Mouse (Mus musculus) forebrain, embryonic 16.5 days (tissue): ENCODE results near the gene Zscan26. TPM values are rescaled to one million over a fixed set of nuclear protein-coding genes. Genes with fewer than 3 reads are reported as not detected.
"Not testable (repeated sequence)": the region's sequence is repeated elsewhere in the genome, so short reads cannot be mapped to it uniquely, and the experiment has no call there.

ENCODE experiments used
- ATAC-seq: fragments of 200-750 bp; cut with Nextera tagmentation; 2 replicates; pipeline ENCODE4 v1.8.0; 2017; ENCODE audit warnings: mild to moderate bottlenecking, moderate library complexity
- H3K27ac ChIP-seq: fragments of 300-500 bp; sonication (generic); 2 replicates; pipeline ENCODE4 v1.5.1; 2014; ENCODE audit warnings: low read length, control low read depth
- H3K27me3 ChIP-seq: fragments of 300-500 bp; sonication (generic); replicated peaks from 2 replicates; pipeline ENCODE4 v1.6.1; 2014; ENCODE audit warnings: low read length; ENCODE audit not compliant: control insufficient read depth, insufficient read depth
- H3K36me3 ChIP-seq: fragments of 300-500 bp; sonication (generic); 2 replicates; pipeline ENCODE4 v1.6.1; 2014; ENCODE audit not compliant: control insufficient read depth, insufficient read depth
- H3K4me1 ChIP-seq: fragments of 300-500 bp; sonication (generic); replicated peaks from 2 replicates; pipeline ENCODE4 v1.6.1; 2014; ENCODE audit warnings: low read length; ENCODE audit not compliant: control insufficient read depth, insufficient read depth
- H3K4me2 ChIP-seq: fragments of 300-500 bp; sonication (generic); 2 replicates; pipeline ENCODE4 v1.6.1; 2014; ENCODE audit warnings: mild to moderate bottlenecking, low read length, control low read depth
- H3K4me3 ChIP-seq: fragments of 300-500 bp; sonication (generic); replicated peaks from 2 replicates; pipeline ENCODE4 v1.5.1; 2014; ENCODE audit warnings: mild to moderate bottlenecking, low read length, control low read depth
- H3K9ac ChIP-seq: fragments of 300-500 bp; sonication (generic); replicated peaks from 2 replicates; pipeline ENCODE4 v1.6.1; 2014; ENCODE audit warnings: low read depth, low read length, control low read depth
- H3K9me3 ChIP-seq: fragments of 300-500 bp; sonication (generic); 2 replicates; pipeline ENCODE4 v1.6.1; 2016; ENCODE audit warnings: low read length; ENCODE audit not compliant: control insufficient read depth
- WGBS: fragments of 180-500 bp; shearing (Covaris S2); extraction: QIAGEN DNeasy Blood & Tissue Kit; methylation state at CpG from one replicate; pipeline ENCODE4 v1.1.7; 2014; 5-methylcytosine and 5-hydroxymethylcytosine counted together
- polyA plus RNA-seq: library from polyadenylated mRNA; unstranded; fragments of >200 nt; fragmentation: Nextera tagmentation; extraction: Ambion mirVana; gene quantifications from 2 replicates; pipeline ENCODE4 v1.2.1, GENCODE M21; 2015

The Zscan26 gene
- polyA plus RNA-seq, result 16.2 and 22.1 TPM in 2 replicates

- Histone ChIP-seq H3K4me3 (peak within 1 kb of the TSS; percentile 58), H3K9ac (peak within 1 kb of the TSS; percentile 62), H3K36me3 (no peaks in the 10 kb centered on the region), H3K9me3 (no peaks in the 10 kb centered on the region), H3K4me2 (peak within 1 kb of the TSS; percentile 59), H3K27me3 (no peaks in the 10 kb centered on the region), H3K4me1 (peaks cover 12% of the 10 kb centered on the region), H3K27ac (peak within 1 kb of the TSS; percentile 48)
- under 1% methylated on average over 23 of the region's 23 CpGs for WGBS
- peak; percentile 95 for ATAC-seq
Measured at GRCm38 (mm10) chr13:21453449-21453848, at the start of gene Zscan26. TSS of gene Zscan26 (minus strand) at chr13:21453730.

GRCm38 (mm10) chr13:21502296-21502695 lies 48.8 kb upstream of the Zscan26 start:
- Histone ChIP-seq H3K36me3 (no peaks in the 10 kb centered on the region), H3K27me3 (no peaks in the 10 kb centered on the region), H3K4me3 (no peak overlapping the region), H3K9me3 (no peaks in the 10 kb centered on the region), H3K9ac (no peak overlapping the region), H3K4me1 (peaks cover 4% of the 10 kb centered on the region), H3K27ac (no peak overlapping the region), H3K4me2 (no peak overlapping the region)
- no peak for ATAC-seq
- 92% methylated on average over 5 of the region's 5 CpGs for WGBS

DNA sequence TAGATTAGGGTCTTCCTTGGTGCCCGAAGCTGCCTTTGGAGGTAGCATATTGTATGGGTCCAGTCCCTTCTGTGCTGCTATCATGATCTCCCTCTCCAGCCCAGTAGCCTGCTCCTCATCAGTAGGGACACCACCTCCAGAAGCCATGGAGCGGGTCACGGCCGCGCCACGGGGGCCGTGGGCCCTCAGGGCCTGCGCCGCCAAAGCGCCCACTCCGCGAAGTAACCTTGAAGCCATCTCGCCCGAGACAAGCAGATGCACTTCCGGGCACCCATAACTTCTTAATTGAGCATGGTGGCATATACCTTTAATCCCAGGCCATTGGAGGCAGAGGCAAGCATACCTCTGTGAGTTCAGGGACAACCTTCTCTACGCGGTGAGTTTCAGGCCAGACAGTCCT lies 47.7 kb upstream of the Zscan26 start, which contains the start of gene Gm11273:
TSS of gene Gm11273 (minus strand) at position 237 of the 400 bp plus-strand sequence.
- not testable (repeated sequence) for H3K9me3 ChIP-seq, H3K36me3 ChIP-seq, H3K4me2 ChIP-seq, H3K4me1 ChIP-seq, H3K27me3 ChIP-seq, H3K4me3 ChIP-seq, H3K9ac ChIP-seq, H3K27ac ChIP-seq, ATAC-seq
- WGBS, result 96% methylated on average over 17 of the region's 17 CpGs

DNA sequence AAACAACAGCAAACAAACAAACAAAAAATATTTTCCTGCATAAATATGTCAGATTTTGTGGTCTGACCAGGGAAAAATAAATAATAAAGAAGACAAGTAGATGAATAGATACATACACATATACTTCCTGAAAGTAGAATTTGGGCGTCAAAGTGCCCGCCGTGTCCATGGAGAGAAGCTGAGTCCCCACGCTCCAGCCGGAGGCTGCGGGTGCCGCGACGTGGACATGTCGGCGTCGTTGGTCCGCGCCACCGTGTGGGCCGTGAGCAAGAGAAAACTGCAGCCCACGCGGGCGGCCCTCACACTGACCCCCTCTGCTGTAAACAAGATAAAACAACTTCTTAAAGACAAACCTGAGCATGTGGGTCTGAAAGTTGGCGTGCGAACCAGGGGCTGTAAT lies 41.5 kb upstream of the Zscan26 start, which contains the start of gene AK157302:
TSS of gene AK157302 (plus strand) at position 144 of the 400 bp plus-strand sequence.
- Histone ChIP-seq H3K4me3 (no peak within 1 kb of the TSS), H3K4me2 (no peak within 1 kb of the TSS), H3K27me3 (no peaks in the 10 kb centered on the region), H3K9ac (no peak within 1 kb of the TSS), H3K27ac (no peak within 1 kb of the TSS), H3K36me3 (no peaks in the 10 kb centered on the region), H3K9me3 (no peaks in the 10 kb centered on the region), H3K4me1 (no peaks in the 10 kb centered on the region)
- no peak for ATAC-seq
- 95% methylated on average over 21 of the region's 21 CpGs for WGBS

DNA sequence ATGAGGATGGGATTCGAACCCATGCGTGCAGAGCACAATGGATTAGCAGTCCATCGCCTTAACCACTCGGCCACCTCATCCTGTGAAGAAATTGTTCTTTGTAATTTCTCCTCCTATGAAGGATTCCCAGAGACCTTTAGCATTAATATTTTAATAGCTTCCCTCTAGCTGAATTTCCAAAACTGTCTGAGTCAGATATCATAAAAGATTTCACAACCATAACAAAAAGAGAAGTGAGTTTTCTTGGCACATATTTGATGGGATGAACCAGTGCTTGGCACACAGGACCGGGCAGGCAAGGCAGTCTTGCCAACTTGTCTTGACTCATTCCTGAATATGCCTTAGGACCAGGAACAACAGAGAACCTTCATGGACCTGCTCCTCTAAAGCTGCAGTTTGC lies 39.3 kb upstream of the Zscan26 start:
- H3K4me3 ChIP-seq, result no peak overlapping the region
- H3K36me3 ChIP-seq, result no peaks in the 10 kb centered on the region
- no peaks in the 10 kb centered on the region for H3K27me3 ChIP-seq
- H3K27ac ChIP-seq, result no peak overlapping the region
- H3K4me2 ChIP-seq, result no peak overlapping the region
- ATAC-seq, result no peak
- H3K9me3 ChIP-seq, result no peaks in the 10 kb centered on the region
- 94% methylated on average over 5 of the region's 5 CpGs for WGBS
- no peak overlapping the region for H3K9ac ChIP-seq
- H3K4me1 ChIP-seq, result no peaks in the 10 kb centered on the region

DNA sequence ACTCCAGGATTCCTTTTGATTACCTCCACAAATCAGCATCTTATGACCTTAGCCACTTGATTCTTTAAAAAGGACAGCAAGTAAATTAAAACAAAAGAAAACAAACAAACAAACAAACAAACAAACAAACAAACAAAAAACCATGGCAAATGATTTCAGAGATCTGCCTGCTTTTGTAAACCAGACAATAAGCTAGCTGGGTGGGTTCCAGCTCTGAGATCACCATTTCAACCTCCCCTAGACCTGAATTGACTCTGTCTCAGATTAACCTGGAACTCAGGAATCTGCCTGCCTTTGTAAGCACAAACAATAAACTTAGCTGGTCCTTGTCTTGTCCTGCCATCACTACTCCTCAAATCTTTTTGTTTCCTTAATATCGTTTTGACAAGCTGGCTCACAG lies 33.4 kb upstream of the Zscan26 start:
- H3K9ac ChIP-seq, result no peak overlapping the region
- no peak overlapping the region for H3K4me3 ChIP-seq
- H3K4me1 ChIP-seq, result 0 out of 2 replicates have a peak, but pooled peaks cover 3% of the 10 kb centered on the region
- ATAC-seq, result no peak
- H3K36me3 ChIP-seq, result peaks cover 10% of the 10 kb centered on the region
- H3K27ac ChIP-seq, result no peak overlapping the region
- no peaks in the 10 kb centered on the region for H3K27me3 ChIP-seq
- WGBS, result 94% methylated on average over 1 of the region's 1 CpGs
- H3K4me2 ChIP-seq, result no peak overlapping the region
- H3K9me3 ChIP-seq, result no peaks in the 10 kb centered on the region

DNA sequence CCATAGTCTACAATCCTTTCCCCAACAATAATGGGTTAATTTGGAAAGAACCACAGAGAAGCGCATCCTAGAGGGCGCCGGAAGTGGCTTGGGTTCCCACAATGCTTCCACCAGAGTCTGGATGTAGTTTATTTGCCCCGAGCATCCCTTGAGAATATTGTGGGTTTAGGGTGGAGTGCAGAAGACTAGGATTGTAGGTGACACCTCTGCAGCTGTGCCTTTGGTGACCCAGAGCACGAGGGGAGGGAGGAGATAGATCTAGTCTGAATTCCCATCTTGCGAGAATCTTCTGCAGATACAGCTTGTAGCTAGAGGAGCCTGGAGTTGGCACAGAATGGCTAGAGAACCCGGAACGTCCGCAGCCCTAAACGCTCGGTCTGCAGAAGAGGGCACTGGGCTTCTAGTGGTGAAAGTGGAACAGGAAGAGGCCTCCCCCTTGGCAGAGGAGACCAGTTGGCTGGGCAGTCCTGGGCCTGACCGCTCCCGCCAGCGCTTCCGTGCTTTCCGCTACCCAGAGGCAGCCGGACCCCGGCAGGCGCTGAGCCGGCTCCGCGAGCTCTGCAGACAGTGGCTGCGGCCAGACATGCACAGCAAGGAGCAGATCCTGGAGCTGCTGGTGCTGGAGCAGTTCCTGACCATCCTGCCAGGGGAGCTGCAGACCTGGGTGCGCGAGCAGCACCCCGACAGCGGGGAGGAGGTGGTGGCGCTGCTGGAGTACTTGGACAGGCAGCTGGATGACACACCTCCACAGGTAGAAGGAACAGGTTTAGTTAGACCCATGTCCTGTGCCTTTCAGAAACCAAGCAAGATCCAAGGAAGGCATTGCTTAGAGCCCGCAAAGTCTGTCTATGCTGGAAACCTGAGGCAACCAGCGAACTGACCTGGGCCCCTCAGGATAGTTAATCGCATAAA lies 25.5 kb upstream of the Zscan26 start, which contains the start of the genes Zkscan4 and Gm10065:
TSS of gene Zkscan4 (plus strand) at position 149 of the 912 bp plus-strand sequence.
TSS of gene Gm10065 (minus strand) at position 683 of the 912 bp plus-strand sequence.
- peak within 1 kb of the TSS; percentile 59 for H3K4me2 ChIP-seq
- peak within 1 kb of the TSS; percentile 77 for H3K9ac ChIP-seq
- H3K9me3 ChIP-seq, H3K36me3 ChIP-seq, H3K27me3 ChIP-seq: not testable (repeated sequence)
- peak within 1 kb of the TSS; percentile 85 for H3K27ac ChIP-seq
- H3K4me1 ChIP-seq, result peaks cover 12% of the 10 kb centered on the region
- 2% methylated on average over 31 of the region's 31 CpGs for WGBS
- peak; percentile 95 for ATAC-seq
- peak within 1 kb of the TSS; percentile 81 for H3K4me3 ChIP-seq

DNA sequence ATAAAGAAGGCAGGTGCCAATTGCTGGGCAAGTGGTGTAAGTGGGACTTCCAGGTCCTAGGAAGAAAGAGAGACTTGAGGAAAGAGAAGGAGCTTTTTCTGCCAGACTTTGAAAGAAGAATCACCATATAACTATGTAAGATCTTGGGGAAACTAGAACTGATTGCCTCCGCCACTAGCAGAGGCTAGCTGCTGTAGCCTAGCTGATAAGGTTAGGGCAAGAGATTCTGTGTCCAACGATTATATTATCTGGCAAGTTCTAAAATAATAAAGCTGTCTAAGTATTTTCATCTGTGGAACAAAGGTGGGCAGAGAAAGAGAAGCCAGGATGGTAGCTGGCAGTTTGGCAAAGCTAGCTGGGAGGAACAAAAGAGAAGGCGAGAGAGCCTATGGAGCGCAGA lies 18.9 kb upstream of the Zscan26 start:
- ATAC-seq, result no peak

DNA sequence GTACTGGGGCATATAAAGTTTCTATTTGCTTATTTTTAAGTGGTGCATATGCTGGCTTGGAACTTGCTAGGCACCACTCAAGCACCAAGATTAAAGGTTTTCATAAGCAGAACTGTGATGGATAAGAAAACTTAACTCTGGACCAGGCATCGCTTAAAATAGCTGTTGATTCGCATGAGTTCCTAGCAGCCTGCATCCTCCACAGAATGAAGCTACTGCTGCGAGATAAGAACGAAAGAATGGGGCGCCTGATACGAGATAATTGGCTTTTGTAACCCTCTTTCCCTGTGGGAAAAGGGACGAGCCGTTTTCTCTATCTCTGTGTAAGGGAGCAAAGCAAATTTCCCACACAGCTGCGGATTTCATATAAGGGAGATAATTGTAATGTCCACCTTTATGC lies 15.6 kb upstream of the Zscan26 start:
- Histone ChIP-seq H3K4me3 (no peak overlapping the region; the same call in 1 of the 2 replicates), H3K9me3 (no peaks in the 10 kb centered on the region), H3K36me3 (no peaks in the 10 kb centered on the region), H3K27me3 (peaks cover 7% of the 10 kb centered on the region; the same call in 1 of the 2 replicates), H3K4me2 (peak overlapping the region; percentile 93), H3K27ac (no peak overlapping the region), H3K9ac (no peak overlapping the region), H3K4me1 (no peaks in the 10 kb centered on the region; the same call in 1 of the 2 replicates)
- ATAC-seq, result no peak
- 18% methylated on average over 9 of the region's 9 CpGs for WGBS

More for the DNA sequence above, 18.9 kb upstream of the Zscan26 start:
- H3K4me1 ChIP-seq, result no peaks in the 10 kb centered on the region; the same call in 1 of the 2 replicates
- H3K9ac ChIP-seq, result no peak overlapping the region
- H3K4me3 ChIP-seq, result no peak overlapping the region
- H3K9me3 ChIP-seq, result no peaks in the 10 kb centered on the region
- H3K27ac ChIP-seq, result no peak overlapping the region
- H3K4me2 ChIP-seq, result no peak overlapping the region
- H3K27me3 ChIP-seq, result peaks cover 7% of the 10 kb centered on the region; the same call in 1 of the 2 replicates
- no peaks in the 10 kb centered on the region for H3K36me3 ChIP-seq
- 26% methylated on average over 4 of the region's 4 CpGs for WGBS
